Mouse (Mus musculus): Measurements from ENCODE around the gene Ctbp2.

GRCm38 (mm10) chr7:133139689-133140336 lies 15.7 kb upstream of the Ctbp2 start:
- TF ChIP-seq CTCF (IDR thresholded peaks at IDR 0.05; ENCODE audit: low read depth, low read length) (no peak), GATA1 (IDR thresholded peaks at IDR 0.05; ENCODE audit: borderline replicate concordance, low read length) (no peak), TAL1 (conservative IDR thresholded peaks at IDR 0.05; ENCODE audit: low read depth, low read length) (no peak), POLR2AphosphoS5 (IDR thresholded peaks at IDR 0.05; ENCODE audit: insufficient replicate concordance, low read depth, low read length) (no peak)

All from G1E (cell line).